Mouse (Mus musculus): ENCODE measurements around the gene Pi4ka. TPM values are rescaled to one million over a fixed set of nuclear protein-coding genes. Genes with fewer than 3 reads are reported as not detected.
"Not testable (repeated sequence)": the region's sequence is repeated elsewhere in the genome, so short reads cannot be mapped to it uniquely, and the experiment has no call there.

The Pi4ka gene
- polyA plus RNA-seq, 1 experiment, result 45.2 TPM

DNA sequence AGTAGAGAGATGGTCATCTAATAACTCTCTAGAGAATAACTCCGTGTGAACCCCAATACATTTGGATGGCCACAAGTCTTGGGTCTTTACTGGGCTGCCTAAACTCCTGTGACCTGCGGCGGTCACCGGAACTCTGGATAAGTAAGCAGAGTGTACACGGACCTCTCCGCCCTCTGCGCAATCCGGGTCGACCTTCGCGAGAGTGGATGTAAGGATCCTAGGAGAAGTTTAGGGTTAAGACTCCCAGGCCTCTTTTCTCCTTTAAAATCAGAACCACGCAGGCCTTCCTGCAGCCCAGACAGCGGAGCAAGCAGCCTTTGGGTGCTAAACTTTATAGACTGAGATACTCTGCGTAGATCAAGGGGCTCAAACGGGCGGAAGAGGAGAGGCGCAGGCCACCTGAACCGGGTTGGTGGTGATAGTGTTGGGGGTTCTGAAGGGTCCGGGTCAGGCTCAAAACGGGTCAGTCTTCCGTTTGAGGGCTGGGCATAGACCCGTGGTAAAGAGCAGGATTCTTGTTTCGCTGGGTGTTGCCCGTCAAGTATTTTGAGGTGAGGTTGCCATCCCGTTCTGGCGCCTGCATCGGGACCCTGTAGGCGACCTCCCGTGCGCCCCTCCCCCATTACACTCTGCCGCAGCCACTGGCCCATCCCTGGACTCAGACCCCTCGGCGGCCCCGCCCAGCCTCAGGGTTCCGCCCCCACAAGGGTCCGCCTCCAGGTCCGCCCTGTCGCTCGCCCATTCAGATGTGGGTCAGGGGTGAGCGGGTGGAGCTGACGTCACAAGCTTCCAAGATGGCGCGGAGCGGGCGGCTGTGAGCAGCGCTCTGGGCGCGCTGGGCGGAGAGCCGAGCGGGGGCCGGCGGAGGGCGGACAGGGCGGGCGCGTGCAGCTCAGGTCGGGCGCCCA, 173.1 kb downstream of the Pi4ka start, which contains the start of gene Hic2:
TSS of gene Hic2 (plus strand) at position 779 of the 908 bp plus-strand sequence.
- peaks cover 6% of the 10 kb centered on the region for H3K4me1 ChIP-seq (ENCODE audit: control insufficient read depth, insufficient read depth, low read length)
- no peaks in the 10 kb centered on the region; the same call in 1 of the 2 replicates for H3K9me3 ChIP-seq (replicated peaks; ENCODE audit: control insufficient read depth, insufficient read depth, low read length, poor library complexity, severe bottlenecking)
- peak within 1 kb of the TSS; percentile 94 for H3K9ac ChIP-seq (ENCODE audit: low read depth, poor library complexity, severe bottlenecking)
- H3K36me3 ChIP-seq (ENCODE audit: control insufficient read depth, insufficient read depth, low read length, poor library complexity, severe bottlenecking), result no peaks in the 10 kb centered on the region
- H3K27ac ChIP-seq (ENCODE audit: insufficient read depth, low read length), result peak within 1 kb of the TSS; percentile 43
- no peaks in the 10 kb centered on the region for H3K27me3 ChIP-seq (ENCODE audit: control insufficient read depth, insufficient read depth, low read length, poor library complexity, severe bottlenecking)
- TF ChIP-seq POLR2A (IDR thresholded peaks at IDR 0.05; ENCODE audit: insufficient read depth, low read length), result peak; percentile 49
- peak; percentile 60; the same call in 1 of the 2 replicates for TF ChIP-seq EP300 (IDR thresholded peaks at IDR 0.05; ENCODE audit: insufficient read depth, low read depth, low read length)
- no peak for TF ChIP-seq CTCF (IDR thresholded peaks at IDR 0.05; ENCODE audit: low read depth, low read length)
- peak within 1 kb of the TSS; percentile 93 for H3K4me3 ChIP-seq (ENCODE audit: low read depth, low read length)

DNA sequence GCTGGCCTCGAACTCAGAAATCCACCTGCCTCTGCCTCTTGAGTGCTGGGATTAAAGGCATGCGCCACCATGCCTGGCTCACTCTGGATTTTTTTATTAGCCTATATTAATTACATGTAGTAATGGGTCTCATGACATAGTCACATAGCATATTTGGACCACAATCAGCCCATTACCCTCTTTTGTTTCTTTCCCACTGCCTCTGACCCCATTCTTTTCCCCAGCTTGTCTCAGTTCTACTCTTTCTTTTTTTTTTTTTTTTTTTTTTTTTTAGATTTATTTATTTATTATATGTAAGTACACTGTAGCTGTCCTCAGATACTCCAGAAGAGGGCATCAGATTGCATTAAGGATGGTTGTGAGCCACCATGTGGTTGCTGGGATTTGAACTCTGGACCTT, 174.6 kb downstream of the Pi4ka start:
- H3K9ac ChIP-seq (ENCODE audit: low read depth, poor library complexity, severe bottlenecking); H3K36me3 ChIP-seq (ENCODE audit: control insufficient read depth, insufficient read depth, low read length, poor library complexity, severe bottlenecking); H3K9me3 ChIP-seq (replicated peaks; ENCODE audit: control insufficient read depth, insufficient read depth, low read length, poor library complexity, severe bottlenecking); H3K27ac ChIP-seq (ENCODE audit: insufficient read depth, low read length); H3K27me3 ChIP-seq (ENCODE audit: control insufficient read depth, insufficient read depth, low read length, poor library complexity, severe bottlenecking); H3K4me1 ChIP-seq (ENCODE audit: control insufficient read depth, insufficient read depth, low read length); H3K4me3 ChIP-seq (ENCODE audit: low read depth, low read length): not testable (repeated sequence)

Other genes with a start within 250 kb of the Pi4ka start
- 203 and 207 TPM in 2 replicates for gene Ube2l3, start 203.7 kb downstream of the Pi4ka start, polyA plus RNA-seq (2011; ENCODE audit: insufficient read depth, insufficient read length, low read depth, missing spikeins)
- gene Rimbp3, start 197.7 kb downstream of the Pi4ka start, polyA plus RNA-seq (2011; ENCODE audit: insufficient read depth, insufficient read length, low read depth, missing spikeins), result 0.63 and 0.90 TPM in 2 replicates
- gene Hic2, start 172.7 kb downstream of the Pi4ka start, polyA plus RNA-seq (2011; ENCODE audit: insufficient read depth, insufficient read length, low read depth, missing spikeins), result 40.9 and 43.5 TPM in 2 replicates
- gene Tmem191c, start 130.2 kb downstream of the Pi4ka start, polyA plus RNA-seq (2011; ENCODE audit: insufficient read depth, insufficient read length, low read depth, missing spikeins), result 9.6 and 10.5 TPM in 2 replicates
- gene Serpind1, start 74.9 kb downstream of the Pi4ka start, polyA plus RNA-seq (2011; ENCODE audit: insufficient read depth, insufficient read length, low read depth, missing spikeins), result not detected in 2 replicates
- gene Snap29, start 328 bp downstream of the Pi4ka start, polyA plus RNA-seq (2011; ENCODE audit: insufficient read depth, insufficient read length, low read depth, missing spikeins), result 17.0 and 18.9 TPM in 2 replicates
- gene Crkl, start 45.7 kb upstream of the Pi4ka start, polyA plus RNA-seq (2011; ENCODE audit: insufficient read depth, insufficient read length, low read depth, missing spikeins), result 45.7 and 48.9 TPM in 2 replicates
- gene Aifm3, start 83.3 kb upstream of the Pi4ka start, polyA plus RNA-seq (2011; ENCODE audit: insufficient read depth, insufficient read length, low read depth, missing spikeins), result 6.4 and 7.5 TPM in 2 replicates
- gene Lztr1, start 102.4 kb upstream of the Pi4ka start, polyA plus RNA-seq (2011; ENCODE audit: insufficient read depth, insufficient read length, low read depth, missing spikeins), result 46.1 and 46.6 TPM in 2 replicates
- gene Thap7, start 124.8 kb upstream of the Pi4ka start, polyA plus RNA-seq (2011; ENCODE audit: insufficient read depth, insufficient read length, low read depth, missing spikeins), result 12.9 and 13.1 TPM in 2 replicates
- 1.6 and 1.8 TPM in 2 replicates for gene Lrrc74b, start 154.9 kb upstream of the Pi4ka start, polyA plus RNA-seq (2011; ENCODE audit: insufficient read depth, insufficient read length, low read depth, missing spikeins)
- 0.25 TPM in 1 of 2 replicates, not detected in the other for gene P2rx6, start 155.6 kb upstream of the Pi4ka start, polyA plus RNA-seq (2011; ENCODE audit: insufficient read depth, insufficient read length, low read depth, missing spikeins)
- gene Slc7a4, start 176.9 kb upstream of the Pi4ka start, polyA plus RNA-seq (2011; ENCODE audit: insufficient read depth, insufficient read length, low read depth, missing spikeins), result 2.0 and 2.8 TPM in 2 replicates
- gene Smpd4, start 213.0 kb upstream of the Pi4ka start, polyA plus RNA-seq (2011; ENCODE audit: insufficient read depth, insufficient read length, low read depth, missing spikeins), result 97.7 and 104 TPM in 2 replicates
- 1.6 and 2.7 TPM in 2 replicates for gene Ccdc74a, start 240.2 kb upstream of the Pi4ka start, polyA plus RNA-seq (2011; ENCODE audit: insufficient read depth, insufficient read length, low read depth, missing spikeins)